Mouse (Mus musculus) erythroblast, embryonic 14.5 days (primary cell): ENCODE data around the gene Tulp1. TPM values are rescaled to one million over a fixed set of nuclear protein-coding genes. Genes with fewer than 3 reads are reported as not detected.

Source experiments
- H3K27me3 ChIP-seq: 2 replicates; pipeline ENCODE4 v1.6.1; 2012; ENCODE audit warnings: inconsistent platforms; ENCODE audit not compliant: control insufficient read depth
- H3K36me3 ChIP-seq: 2 replicates; pipeline ENCODE4 v1.6.1; 2012; ENCODE audit warnings: mild to moderate bottlenecking, inconsistent platforms; ENCODE audit not compliant: control insufficient read depth
- H3K4me1 ChIP-seq: 2 replicates; pipeline ENCODE4 v1.6.1; 2012; ENCODE audit warnings: inconsistent platforms; ENCODE audit not compliant: control insufficient read depth
- H3K4me3 ChIP-seq: replicated peaks from 2 replicates; pipeline ENCODE3; 2012; ENCODE audit warnings: moderate library complexity, mild to moderate bottlenecking, inconsistent platforms
- H3K9me3 ChIP-seq: 2 replicates; pipeline ENCODE4 v1.6.1; 2012; ENCODE audit warnings: low read length, inconsistent platforms, mixed read lengths; ENCODE audit not compliant: control insufficient read depth
- GATA1 ChIP-seq: IDR thresholded peaks from 2 replicates; pipeline ENCODE4 v1.6.1; 2012; ENCODE audit warnings: low read length, inconsistent platforms, mixed read lengths
- TAL1 ChIP-seq: IDR thresholded peaks from 3 replicates; pipeline ENCODE4 v1.6.1; 2012; ENCODE audit warnings: low read length, inconsistent platforms, mixed read lengths
- polyA plus RNA-seq: library from polyadenylated mRNA; stranded (reverse); fragments of >175 nt; gene quantifications from 2 replicates; pipeline ENCODE4 v1.2.3, GENCODE M21; 2012

The Tulp1 gene
- polyA plus RNA-seq, 1 experiment, result 0.19 TPM

DNA sequence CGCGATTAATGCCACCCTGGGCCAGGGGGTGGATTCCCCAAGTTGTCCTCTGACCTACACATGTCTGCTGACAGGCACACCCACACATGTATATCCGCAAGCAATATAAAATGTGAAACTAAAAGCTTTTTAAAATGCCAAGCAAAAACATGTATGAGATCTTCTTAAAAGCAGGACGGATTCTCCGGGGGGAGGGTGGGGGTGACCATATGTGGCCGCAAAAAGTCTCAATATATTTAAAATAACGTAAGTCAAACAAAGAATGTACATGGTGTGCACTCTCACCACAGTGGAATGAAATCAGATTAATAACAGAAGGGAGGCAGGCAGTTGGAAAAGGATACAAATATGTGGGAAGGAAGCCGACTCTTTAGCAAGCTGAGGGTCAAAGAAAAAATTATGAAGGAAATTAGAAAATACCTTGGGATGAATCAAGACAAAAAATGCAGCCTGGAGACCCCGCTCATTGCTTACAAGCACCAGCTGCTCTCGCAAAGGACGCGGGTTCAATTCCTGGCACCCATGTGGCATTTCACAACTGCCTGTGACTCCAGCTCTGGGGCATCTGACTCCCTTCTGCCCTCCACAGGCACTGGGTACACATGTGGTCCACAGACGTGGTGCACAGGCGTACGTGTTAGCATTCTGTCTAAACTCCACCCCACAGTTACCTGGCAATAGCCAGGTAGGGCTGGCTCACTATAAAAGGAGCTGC, 29.2 kb upstream of the Tulp1 start:
- Histone ChIP-seq H3K4me1 (0 out of 2 replicates have a peak, but pooled peaks cover 1% of the 10 kb centered on the region), H3K9me3 (no peaks in the 10 kb centered on the region), H3K27me3 (peaks cover 10% of the 10 kb centered on the region), H3K4me3 (no peak overlapping the region), H3K36me3 (peaks cover 3% of the 10 kb centered on the region; the same call in 1 of the 2 replicates)
- TF ChIP-seq GATA1 (no peak), TAL1 (no peak)

DNA sequence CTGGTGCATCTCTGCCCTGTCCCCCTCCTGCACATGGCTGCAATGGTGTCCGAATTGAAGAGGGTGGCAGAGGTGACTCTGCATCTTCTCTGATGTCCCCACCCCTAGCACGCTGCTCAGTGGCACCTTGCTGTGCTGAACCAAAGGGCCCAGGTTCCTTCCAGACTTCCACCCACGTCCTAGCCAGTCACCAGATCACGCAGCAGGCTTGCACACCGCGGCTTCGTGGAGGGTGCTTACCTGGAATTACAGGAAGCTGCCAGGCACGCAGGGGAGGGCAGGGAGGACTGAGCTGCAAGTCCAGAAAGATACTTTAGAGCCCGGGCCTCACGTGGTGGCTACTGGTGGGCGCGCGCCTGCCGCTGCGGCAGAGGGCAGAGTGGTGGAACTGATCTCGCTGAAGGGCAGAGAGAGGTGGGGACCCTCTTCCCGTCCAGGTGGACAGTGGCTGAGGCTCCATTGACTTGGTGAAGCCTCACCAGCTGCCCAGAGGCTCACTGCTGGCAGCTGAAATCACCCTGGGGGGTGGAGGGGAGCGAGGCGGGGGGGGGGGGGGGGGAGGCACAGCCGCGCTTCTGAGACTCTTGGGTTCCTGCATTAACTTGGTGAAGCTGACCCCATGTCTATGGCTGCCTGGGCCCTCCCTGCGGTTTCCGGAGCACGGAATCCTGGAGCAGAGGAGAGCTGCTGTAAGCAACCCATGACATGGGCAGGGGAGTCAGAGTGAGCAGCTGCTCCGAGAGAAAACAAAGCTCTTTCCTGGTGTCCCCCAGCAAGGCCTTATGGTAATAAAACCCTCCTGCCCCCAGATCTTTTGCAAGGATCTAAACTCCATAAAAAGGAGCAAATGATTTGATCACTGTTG, 26.8 kb upstream of the Tulp1 start:
- no peaks in the 10 kb centered on the region for H3K36me3 ChIP-seq
- 0 out of 2 replicates have a peak, but pooled peaks cover 1% of the 10 kb centered on the region for H3K4me1 ChIP-seq
- no peak for TF ChIP-seq GATA1
- TF ChIP-seq TAL1, result no peak
- H3K9me3 ChIP-seq, result no peaks in the 10 kb centered on the region
- H3K4me3 ChIP-seq, result no peak overlapping the region
- peaks cover 32% of the 10 kb centered on the region for H3K27me3 ChIP-seq

DNA sequence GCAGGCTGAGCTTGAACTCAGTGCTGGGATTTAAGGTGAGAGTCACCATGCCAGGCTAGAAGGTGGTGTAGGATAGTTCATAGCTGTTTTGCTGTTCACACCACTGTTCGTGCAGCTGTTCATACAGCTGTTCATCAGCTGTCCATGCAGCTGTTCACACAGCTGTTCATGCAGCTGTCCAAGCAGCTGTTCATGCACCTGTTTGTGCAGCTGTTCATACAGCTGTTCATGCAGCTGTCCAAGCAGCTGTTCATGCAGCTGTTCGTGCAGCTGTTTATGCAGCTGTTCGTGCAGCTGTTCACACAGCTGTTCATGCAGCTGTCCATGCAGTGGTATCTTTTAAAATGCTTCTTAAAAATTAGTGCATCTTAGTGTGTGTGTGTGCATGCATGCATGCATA, 23.5 kb upstream of the Tulp1 start:
- Histone ChIP-seq H3K9me3 (no peaks in the 10 kb centered on the region), H3K4me3 (no peak overlapping the region), H3K36me3 (no peaks in the 10 kb centered on the region), H3K27me3 (peaks cover 40% of the 10 kb centered on the region), H3K4me1 (peaks cover 1% of the 10 kb centered on the region; the same call in 1 of the 2 replicates)
- TF ChIP-seq GATA1 (no peak), TAL1 (no peak)

DNA sequence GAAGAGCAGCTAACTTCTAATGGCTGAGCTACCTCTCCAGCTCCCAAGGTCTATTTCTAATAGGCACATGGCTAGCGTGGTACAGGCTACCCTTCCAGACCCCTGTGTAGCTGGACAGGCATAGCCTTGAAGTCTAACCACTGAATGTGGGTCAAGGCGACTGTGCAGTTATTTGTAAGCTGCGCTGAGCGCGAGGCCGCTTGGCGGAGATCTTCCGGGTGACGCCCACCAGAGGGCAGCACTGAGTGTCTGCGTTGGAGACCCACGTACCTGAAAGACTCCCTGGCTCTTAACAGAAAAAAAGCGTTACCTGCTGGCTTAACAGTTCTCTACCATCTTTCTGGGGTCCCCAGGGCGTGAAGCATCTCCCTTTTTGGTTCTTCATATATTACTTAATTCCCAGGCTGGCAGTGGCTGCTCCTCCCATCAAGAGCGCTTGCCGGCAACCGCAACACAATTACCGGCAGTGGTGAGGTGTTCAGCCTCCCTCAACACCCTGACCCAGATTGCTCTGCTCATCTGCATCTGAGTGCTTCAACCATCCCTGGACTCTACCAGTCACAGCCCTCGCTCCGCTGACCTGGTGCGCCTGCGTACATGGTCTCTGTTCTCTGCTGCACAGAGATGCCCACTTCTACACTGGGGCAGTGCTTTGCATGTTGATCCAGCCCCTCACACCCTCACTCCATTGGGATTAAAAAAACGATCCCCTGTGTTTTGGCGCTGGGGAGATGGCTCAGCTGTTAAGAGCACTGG, 21.3 kb upstream of the Tulp1 start:
- Histone ChIP-seq H3K9me3 (no peaks in the 10 kb centered on the region; the same call in 1 of the 2 replicates), H3K27me3 (peaks cover 35% of the 10 kb centered on the region), H3K4me3 (no peak overlapping the region), H3K36me3 (no peaks in the 10 kb centered on the region), H3K4me1 (no peaks in the 10 kb centered on the region; the same call in 1 of the 2 replicates)
- no peak for TF ChIP-seq GATA1
- TF ChIP-seq TAL1, result no peak

DNA sequence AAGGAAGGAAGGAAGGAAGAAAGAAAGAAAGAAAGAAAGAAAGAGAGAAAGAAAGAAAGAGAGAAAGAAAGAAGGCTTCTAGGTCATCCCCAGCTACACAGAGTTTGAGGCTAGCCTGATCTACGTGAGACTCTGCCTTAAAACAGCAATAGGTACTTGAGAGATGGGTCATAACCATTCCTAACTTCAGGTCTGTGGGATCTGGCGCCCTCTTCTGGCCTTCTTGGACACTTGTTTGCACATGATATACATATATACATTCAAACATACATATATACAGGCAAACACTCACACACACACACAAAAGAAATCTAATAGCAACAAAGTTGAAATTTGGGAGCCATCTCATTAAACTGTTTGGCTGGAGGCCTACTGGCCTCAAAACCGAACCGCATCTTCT, 19.3 kb upstream of the Tulp1 start:
- H3K4me3 ChIP-seq, result no peak overlapping the region
- H3K36me3 ChIP-seq, result no peaks in the 10 kb centered on the region
- H3K9me3 ChIP-seq, result no peaks in the 10 kb centered on the region; the same call in 1 of the 2 replicates
- TF ChIP-seq TAL1 (no peak), GATA1 (no peak)
- H3K4me1 ChIP-seq, result no peaks in the 10 kb centered on the region; the same call in 1 of the 2 replicates
- peaks cover 31% of the 10 kb centered on the region for H3K27me3 ChIP-seq

DNA sequence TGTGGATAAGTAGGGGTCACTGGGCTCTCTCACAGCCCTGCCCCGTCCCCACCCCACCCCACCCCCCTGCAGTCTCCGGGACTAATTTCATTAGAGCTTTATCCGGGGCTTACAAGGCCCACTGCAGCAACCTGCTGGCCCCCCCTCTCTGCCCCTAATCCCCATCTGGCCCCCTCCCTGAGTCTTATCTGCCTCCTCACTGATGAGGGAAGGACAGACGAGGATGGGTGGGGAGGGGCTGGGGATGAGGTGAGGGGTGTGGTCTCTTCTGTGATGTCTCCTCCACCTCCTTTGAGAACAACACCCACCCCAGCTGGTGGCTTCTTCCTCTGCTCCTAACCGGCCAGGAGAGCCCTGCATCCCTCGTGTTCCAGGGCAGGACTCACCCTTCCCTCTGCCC, 15.2 kb upstream of the Tulp1 start:
- no peak overlapping the region for H3K4me3 ChIP-seq
- no peaks in the 10 kb centered on the region; the same call in 1 of the 2 replicates for H3K9me3 ChIP-seq
- peaks cover 22% of the 10 kb centered on the region for H3K27me3 ChIP-seq
- H3K4me1 ChIP-seq, result peaks cover 7% of the 10 kb centered on the region
- no peaks in the 10 kb centered on the region for H3K36me3 ChIP-seq
- TF ChIP-seq TAL1 (no peak), GATA1 (no peak)

DNA sequence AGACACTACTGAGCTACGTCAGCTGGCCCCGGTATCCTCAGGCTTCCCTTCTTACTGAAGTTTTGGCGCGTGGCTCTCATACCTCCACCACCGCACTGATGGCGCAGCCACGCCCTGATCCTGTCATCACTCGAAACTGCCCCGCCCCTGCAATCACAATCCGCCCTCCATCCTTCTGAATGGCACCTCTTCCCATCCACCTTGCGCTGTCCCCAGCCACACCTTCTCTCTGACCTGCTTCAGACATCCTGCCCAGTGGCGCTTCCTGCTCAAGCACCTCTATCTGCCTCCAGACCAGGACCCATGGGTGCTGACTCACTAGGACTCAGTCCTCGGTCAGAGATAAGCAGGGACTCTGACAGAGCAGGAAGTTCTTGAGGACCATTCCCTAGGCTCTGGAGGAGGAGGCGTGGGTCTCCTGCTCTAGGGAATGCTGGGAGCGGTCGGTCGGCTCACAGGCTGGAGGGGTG, 10.6 kb upstream of the Tulp1 start:
- H3K27me3 ChIP-seq, result peaks cover 38% of the 10 kb centered on the region
- H3K4me3 ChIP-seq, result no peak overlapping the region
- H3K36me3 ChIP-seq, result no peaks in the 10 kb centered on the region
- TF ChIP-seq TAL1, result no peak
- H3K9me3 ChIP-seq, result no peaks in the 10 kb centered on the region
- peaks cover 19% of the 10 kb centered on the region for H3K4me1 ChIP-seq

DNA sequence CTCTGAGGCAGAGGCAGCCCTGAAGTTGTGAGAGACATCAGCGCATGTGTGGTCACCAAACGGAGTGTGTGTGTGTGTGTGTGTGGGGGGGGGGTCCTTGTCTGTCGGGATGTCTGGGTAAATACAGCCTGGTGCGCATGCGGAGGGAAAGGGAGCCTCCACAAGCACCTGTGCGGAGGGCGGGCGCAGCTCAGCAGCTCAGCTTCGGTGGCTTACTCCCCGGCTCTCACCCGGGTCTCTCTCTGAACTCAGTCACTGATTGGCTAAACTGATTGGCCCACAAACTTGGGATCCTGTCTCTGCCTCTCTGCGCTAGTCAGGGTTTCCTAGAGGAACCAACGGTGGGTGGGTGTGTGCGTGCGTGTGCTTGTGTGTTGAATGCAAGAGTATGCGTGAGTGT, 9.5 kb upstream of the Tulp1 start:
- peaks cover 38% of the 10 kb centered on the region for H3K27me3 ChIP-seq
- H3K4me3 ChIP-seq, result no peak overlapping the region
- H3K4me1 ChIP-seq, result peaks cover 19% of the 10 kb centered on the region
- no peak for TF ChIP-seq TAL1
- no peak for TF ChIP-seq GATA1
- H3K9me3 ChIP-seq, result no peaks in the 10 kb centered on the region
- no peaks in the 10 kb centered on the region for H3K36me3 ChIP-seq
